Mouse (Mus musculus) spleen, postnatal 10 days (tissue): Measurements from ENCODE around the gene Ephb1.

Experiments
- DNase-seq, 2 experiments: peaks; one replicate each; pipeline ENCODE4 v3.0.0; 2021 to 2022; ENCODE audit warnings: low spot score in 2 of 2

Ephb1 gene

DNA sequence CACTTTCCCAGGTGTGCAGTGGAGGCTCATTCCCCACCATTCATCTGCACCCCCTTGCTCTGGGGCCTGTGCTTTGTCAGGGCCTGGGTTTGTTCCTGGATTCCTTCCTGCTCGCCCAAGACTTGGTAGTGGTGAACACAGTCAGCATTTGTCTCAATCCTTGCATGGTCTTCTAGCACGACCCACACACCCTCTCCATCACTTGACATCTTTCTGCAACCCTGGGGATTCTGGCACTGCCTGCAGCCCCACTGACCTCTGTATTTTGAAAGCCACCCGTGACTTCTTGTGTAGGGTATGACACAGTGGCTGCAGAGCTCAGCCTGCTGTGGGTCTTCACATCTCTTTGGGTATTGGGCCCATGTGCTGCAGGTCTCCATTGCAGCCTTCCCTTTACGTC lies 435.7 kb downstream of the Ephb1 start:
- no peak for DNase-seq

DNA sequence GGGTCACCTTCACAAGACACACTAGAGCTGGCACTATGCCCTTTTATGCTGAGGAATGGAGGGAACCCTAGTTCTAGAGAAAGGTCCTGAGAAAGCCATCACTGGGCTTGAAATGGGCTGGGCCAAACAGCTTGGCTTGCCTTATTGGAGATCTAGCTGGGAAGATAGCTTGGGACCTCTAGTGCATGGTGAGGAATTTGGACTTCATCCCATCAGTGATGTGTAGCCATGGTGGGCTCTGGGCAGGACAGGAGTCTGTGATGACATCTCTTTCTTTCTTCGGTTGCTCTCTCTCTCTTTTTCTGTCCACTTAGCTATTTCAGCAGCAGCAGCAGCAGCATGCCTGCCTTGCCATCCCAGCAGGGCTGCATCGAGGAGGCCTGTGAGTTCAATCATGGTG lies 439.4 kb downstream of the Ephb1 start:
- no peak for DNase-seq

DNA sequence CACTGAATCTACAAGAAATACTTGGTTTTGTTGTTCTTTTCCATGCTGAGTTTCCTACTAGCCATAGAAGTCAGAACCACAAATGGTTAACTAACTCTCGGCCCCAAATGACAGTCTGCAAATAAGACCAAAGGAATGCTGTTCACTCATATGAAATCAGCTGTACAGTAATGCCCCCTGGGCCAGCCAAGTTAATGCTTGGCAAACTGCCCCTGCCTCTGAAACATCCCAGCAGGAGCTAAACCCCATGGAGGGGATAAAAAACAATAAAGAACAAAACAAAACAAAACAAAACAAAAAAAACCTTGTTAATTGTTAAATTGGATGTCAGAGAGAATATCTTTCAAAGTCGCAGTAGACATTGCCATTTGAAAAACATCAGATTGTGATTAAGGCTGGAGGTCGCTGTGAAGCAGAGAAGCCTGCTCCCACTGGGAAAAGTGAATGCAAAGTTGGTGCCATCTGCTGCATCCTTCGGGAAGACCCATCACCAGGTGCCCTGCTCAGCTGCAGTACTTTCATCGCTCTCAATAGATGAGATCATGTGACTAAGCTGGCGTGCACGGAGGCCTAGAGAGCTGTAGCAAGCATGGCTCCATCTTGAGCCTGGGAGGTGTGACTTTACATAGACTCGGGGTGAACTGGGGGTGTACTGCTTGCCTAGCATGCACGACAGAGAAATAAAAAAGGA lies 443.2 kb downstream of the Ephb1 start:
- no peak for DNase-seq

DNA sequence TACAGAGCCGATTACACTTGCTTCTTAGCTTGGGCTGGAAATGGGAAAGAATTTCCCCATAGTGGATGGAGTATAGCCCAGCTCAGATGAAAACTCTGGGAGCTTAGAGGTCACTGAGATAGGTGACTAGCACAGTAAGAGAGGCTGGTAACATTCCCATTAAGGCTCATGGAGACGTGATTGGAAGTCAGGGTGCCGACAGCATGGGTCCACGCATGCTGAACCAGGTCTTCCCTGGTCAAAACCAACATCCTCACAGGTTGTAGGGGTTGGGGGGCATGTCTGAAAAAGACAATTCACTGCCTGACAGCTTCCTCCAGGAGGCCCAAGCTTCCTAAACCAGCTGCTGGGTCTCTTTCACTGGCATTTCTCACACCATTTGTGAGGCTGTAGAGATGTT lies 445.0 kb downstream of the Ephb1 start:
- DNase-seq, result no peak

DNA sequence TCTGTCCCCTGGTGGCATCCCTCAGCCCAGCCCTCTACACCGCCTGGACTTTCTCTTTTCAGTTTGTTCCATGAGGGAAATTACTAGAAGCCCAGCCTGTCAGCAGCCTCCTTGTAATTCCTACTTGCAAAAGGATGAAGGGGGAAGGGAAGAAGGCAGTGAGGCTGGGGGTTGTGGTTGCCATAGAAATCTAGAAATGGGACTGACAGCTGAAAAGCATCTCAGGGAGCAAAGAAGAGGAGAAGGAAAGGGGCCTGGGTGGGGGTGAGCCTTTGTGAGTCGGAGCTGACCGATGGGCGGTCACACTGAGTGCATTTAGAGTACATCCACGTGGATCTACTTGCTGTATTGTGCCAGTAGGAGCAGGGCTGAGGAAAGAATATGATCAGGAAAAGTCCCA lies 445.6 kb downstream of the Ephb1 start:
- DNase-seq, result no peak

DNA sequence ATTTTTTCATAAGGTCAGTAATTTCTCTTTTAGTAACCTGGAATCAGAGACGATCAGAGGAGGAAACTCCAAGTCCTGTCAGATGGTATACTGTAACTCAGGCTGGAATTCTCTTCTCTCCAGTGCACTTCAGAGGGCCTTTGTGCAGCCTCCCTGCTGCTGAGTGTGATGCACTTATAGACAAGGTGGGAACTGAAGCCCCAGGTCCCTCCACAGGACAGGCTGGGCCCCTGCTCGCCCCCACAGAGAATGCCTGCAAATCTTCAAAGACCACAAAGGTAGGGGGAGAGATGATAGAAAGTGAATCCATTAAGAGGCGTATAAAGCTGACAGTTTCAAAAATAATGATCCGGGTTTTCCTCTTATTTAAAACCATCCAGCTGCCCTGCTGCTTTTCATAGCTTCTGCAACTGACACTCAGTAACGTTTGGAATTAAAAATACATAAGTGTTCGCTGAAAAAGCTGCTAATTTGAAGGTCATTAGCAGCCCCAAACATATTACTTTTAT lies 446.7 kb downstream of the Ephb1 start:
- DNase-seq, result no peak

DNA sequence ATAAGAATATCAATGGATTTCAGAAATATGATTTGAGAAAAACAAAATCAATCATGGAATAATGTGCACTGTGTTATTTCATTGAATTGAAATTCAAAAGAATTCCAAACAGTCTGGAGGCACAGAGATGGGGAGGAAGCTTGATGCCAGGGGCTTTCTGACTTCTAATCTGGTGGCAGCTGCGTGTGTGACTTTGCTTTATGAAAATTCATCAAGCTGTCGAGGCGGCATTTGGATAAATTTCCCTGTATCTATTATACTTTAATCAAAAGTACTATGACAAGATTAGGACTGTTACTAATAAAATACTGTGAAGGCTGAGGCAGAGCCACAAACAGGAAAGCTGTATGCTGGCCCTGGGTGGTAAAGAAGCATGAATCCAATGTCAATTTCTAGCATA lies 451.1 kb downstream of the Ephb1 start:
- DNase-seq, result no peak

DNA sequence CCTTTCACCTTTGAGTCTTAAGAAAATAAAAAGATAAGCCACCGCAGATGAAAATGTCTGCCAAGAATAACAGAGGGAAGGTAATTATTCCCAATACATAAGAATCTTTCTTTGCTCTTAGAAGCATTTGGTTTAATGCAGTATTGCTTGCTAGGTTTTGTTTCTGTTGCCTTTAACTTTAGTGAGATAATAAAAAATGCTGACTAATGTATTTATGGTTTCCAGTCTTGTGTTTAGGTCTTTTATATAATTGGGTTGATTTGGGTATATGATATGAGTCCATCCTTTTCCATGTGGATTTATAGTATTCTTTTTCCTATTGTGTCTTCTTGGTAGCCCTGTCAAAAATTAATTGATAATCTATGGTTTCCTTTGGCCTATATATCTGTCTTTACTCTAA lies 456.6 kb downstream of the Ephb1 start:
- no peak for DNase-seq

DNA sequence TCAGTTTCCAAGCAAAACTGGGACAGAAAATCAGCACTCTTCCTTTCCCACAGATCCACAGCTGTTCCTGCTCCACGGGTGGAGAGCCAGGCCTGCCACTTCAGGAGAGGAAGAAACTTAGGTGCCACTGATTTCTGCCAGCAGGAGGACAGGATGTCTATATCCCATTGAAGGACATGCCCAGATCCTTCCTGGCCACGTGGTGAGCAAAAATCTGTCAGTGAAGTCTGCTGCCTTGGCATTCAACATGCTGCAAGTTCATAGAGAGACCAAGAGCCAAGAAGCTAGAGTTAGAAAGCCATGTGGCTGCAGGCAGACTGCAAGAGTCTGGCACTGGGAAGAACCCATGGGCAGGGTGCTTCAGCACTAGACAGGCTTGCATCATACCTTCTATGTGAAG lies 471.2 kb downstream of the Ephb1 start:
- no peak for DNase-seq

DNA sequence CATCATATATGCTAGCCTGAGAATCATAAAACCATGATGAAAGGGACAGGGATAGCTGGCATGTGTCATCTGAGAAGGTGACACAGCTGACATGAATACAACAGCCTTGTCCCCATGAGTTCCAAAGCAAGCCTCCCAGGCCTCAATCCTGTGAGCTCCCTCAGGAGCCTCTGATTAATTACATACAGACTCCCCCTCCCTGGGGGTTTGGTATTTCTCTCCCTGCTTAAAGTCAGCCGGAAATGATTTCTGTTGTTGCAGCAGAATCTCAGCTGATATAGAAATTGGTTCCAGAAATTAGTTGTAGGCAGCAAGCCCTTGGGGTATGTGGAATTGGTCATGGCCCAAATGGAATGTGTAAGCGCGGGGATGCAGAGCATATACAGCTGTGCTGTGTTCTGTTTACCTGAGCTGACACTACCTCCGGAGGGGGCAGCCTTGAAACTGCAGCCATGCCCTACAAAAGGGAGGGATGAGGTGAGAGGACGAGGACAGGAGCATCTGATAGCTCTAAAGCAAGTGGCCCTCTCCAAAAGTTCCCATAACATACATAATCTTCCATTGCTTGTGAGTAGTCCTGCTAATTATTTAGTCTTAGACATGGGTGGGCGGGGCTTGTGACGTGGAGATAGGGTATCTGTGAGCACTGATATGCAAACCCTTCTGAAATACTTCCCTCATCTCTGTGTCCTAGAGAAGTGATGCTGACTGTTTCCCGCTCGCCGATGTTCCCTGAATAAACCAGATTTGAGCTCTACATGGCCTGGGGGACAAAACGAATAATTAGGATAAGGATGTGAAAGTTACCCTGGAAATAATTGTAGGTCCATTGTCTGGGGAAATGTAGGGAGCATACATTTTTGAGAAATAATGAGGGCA lies 477.1 kb downstream of the Ephb1 start:
- DNase-seq, result no peak

DNA sequence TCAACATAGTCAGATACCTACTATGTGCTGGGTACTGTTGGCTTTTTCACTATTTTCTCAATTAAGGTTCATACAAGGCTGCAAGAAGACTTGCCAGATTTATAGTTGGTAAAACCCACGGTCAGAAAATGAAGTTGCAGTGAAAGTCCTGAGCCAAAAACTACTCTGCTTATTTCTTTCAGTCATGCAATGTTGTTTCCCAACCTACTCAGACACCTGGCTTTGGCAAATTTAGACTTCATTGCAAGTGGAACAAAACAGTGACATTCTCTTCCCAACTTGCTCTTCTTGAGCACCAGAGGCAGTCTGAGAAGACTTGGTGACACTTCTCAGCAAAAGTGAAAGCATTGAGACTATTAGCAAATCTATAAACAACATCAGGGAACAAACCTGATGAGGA lies 479.2 kb downstream of the Ephb1 start:
- no peak for DNase-seq
